Mouse (Mus musculus): ENCODE measurements around the gene Polr3k. TPM values are rescaled to one million over a fixed set of nuclear protein-coding genes. Genes with fewer than 3 reads are reported as not detected.
A peak's percentile ranks its signal among the peaks of the same experiment; 100 is the strongest.

Gene Polr3k
- 6.6 and 7.2 TPM in 2 replicates for polyA plus RNA-seq (2012; rRNA removed)

DNA sequence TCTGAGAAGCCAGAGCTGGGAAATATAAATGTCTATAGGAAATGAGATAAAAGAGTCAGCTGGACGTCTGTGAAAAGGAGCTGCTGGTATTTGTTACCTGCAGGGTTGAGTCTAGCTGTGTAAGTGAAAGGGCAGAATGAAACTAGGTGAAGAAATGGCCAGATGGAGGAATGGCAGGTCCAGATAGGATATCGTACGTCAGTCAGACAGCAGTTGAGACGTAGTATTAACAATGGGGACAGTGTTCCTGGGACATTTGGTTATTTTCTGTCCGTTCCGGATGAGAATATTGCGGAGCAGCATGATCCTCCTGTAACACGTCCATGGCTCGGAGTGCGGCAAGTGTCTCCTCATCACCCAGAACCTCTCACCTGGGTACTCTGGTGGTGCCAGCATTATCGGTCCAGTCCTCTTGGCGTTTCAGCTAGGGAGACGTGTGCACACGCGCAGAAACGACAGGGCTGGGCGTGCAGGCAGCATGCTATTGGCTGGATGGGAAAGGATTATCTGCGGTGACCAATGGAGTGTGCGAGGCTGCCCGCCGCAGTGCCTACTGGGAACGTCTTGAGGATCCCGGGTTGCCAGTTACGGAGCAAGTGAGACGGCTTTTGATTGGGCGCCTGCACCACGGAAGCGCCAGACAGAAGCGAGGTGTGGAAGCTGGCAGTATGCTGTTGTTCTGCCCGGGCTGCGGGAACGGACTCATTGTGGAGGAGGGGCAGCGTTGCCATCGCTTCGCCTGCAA, at the start of gene Polr3k:
Gene Polr3k, plus strand, starts transcription at position 547 of the 745 bp plus-strand sequence.
- H3K27ac ChIP-seq (ENCODE audit: control insufficient read depth, insufficient read depth, low read depth, low read length) = peak within 1 kb of the TSS; percentile 88
- TF ChIP-seq POLR2A (IDR thresholded peaks at IDR 0.05; ENCODE audit: control insufficient read depth, low read depth, low read length) (peak; percentile 94), CTCF (IDR thresholded peaks at IDR 0.05; ENCODE audit: control insufficient read depth, insufficient read depth, insufficient replicate concordance, low read depth, low read length) (no peak)
- no peaks in the 10 kb centered on the region for H3K27me3 ChIP-seq (ENCODE audit: control insufficient read depth, insufficient read depth, low read length)
- no peaks in the 10 kb centered on the region for H3K4me1 ChIP-seq (ENCODE audit: control insufficient read depth, insufficient read depth, low read length)
- H3K4me3 ChIP-seq (ENCODE audit: control insufficient read depth, low read depth, low read length) = peak within 1 kb of the TSS; percentile 80
- no peaks in the 10 kb centered on the region for H3K36me3 ChIP-seq (ENCODE audit: control insufficient read depth, insufficient read depth, low read length)

- H3K4me1 ChIP-seq (ENCODE audit: control insufficient read depth, insufficient read depth, low read length) = no peaks in the 10 kb centered on the region
- TF ChIP-seq POLR2A (IDR thresholded peaks at IDR 0.05; ENCODE audit: control insufficient read depth, low read depth, low read length) (no peak), CTCF (IDR thresholded peaks at IDR 0.05; ENCODE audit: control insufficient read depth, insufficient read depth, insufficient replicate concordance, low read depth, low read length) (no peak)
- H3K27ac ChIP-seq (ENCODE audit: control insufficient read depth, insufficient read depth, low read depth, low read length) = no peak overlapping the region
- no peaks in the 10 kb centered on the region for H3K27me3 ChIP-seq (ENCODE audit: control insufficient read depth, insufficient read depth, low read length)
- no peak overlapping the region for H3K4me3 ChIP-seq (ENCODE audit: control insufficient read depth, low read depth, low read length)
- no peaks in the 10 kb centered on the region for H3K36me3 ChIP-seq (ENCODE audit: control insufficient read depth, insufficient read depth, low read length)
Measured at GRCm38 (mm10) chr2:181829032-181829650, 35.0 kb upstream of the Polr3k start.

GRCm38 (mm10) chr2:181832745-181833144, 31.4 kb upstream of the Polr3k start:
- H3K4me1 ChIP-seq (ENCODE audit: control insufficient read depth, insufficient read depth, low read length) = peaks cover 4% of the 10 kb centered on the region
- TF ChIP-seq CTCF (IDR thresholded peaks at IDR 0.05; ENCODE audit: control insufficient read depth, insufficient read depth, insufficient replicate concordance, low read depth, low read length) = no peak
- no peak for TF ChIP-seq POLR2A (IDR thresholded peaks at IDR 0.05; ENCODE audit: control insufficient read depth, low read depth, low read length)

GRCm38 (mm10) chr2:181837372-181838292, 26.5 kb upstream of the Polr3k start, which contains the start of gene Pcmtd2:
Gene Pcmtd2 (plus strand): TSS chr2:181837854.
- H3K4me1 ChIP-seq (ENCODE audit: control insufficient read depth, insufficient read depth, low read length) = peaks cover 6% of the 10 kb centered on the region
- TF ChIP-seq POLR2A (IDR thresholded peaks at IDR 0.05; ENCODE audit: control insufficient read depth, low read depth, low read length) = peak; percentile 95
- TF ChIP-seq CTCF (IDR thresholded peaks at IDR 0.05; ENCODE audit: control insufficient read depth, insufficient read depth, insufficient replicate concordance, low read depth, low read length) = no peak
- no peaks in the 10 kb centered on the region for H3K36me3 ChIP-seq (ENCODE audit: control insufficient read depth, insufficient read depth, low read length)
- peak within 1 kb of the TSS; percentile 95 for H3K27ac ChIP-seq (ENCODE audit: control insufficient read depth, insufficient read depth, low read depth, low read length)
- H3K4me3 ChIP-seq (ENCODE audit: control insufficient read depth, low read depth, low read length) = peak within 1 kb of the TSS; percentile 99
- no peaks in the 10 kb centered on the region for H3K27me3 ChIP-seq (ENCODE audit: control insufficient read depth, insufficient read depth, low read length)

More at GRCm38 (mm10) chr2:181832745-181833144, 31.4 kb upstream of the Polr3k start:
- H3K4me3 ChIP-seq (ENCODE audit: control insufficient read depth, low read depth, low read length) = no peak overlapping the region
- H3K36me3 ChIP-seq (ENCODE audit: control insufficient read depth, insufficient read depth, low read length) = no peaks in the 10 kb centered on the region
- H3K27me3 ChIP-seq (ENCODE audit: control insufficient read depth, insufficient read depth, low read length) = no peaks in the 10 kb centered on the region
- H3K27ac ChIP-seq (ENCODE audit: control insufficient read depth, insufficient read depth, low read depth, low read length) = no peak overlapping the region

GRCm38 (mm10) chr2:181838293-181838680, 25.9 kb upstream of the Polr3k start:
- peaks cover 6% of the 10 kb centered on the region for H3K4me1 ChIP-seq (ENCODE audit: control insufficient read depth, insufficient read depth, low read length)
- peak overlapping the region; percentile 99 for H3K4me3 ChIP-seq (ENCODE audit: control insufficient read depth, low read depth, low read length)
- TF ChIP-seq POLR2A (IDR thresholded peaks at IDR 0.05; ENCODE audit: control insufficient read depth, low read depth, low read length) (no peak), CTCF (IDR thresholded peaks at IDR 0.05; ENCODE audit: control insufficient read depth, insufficient read depth, insufficient replicate concordance, low read depth, low read length) (no peak)
- no peaks in the 10 kb centered on the region for H3K36me3 ChIP-seq (ENCODE audit: control insufficient read depth, insufficient read depth, low read length)
- H3K27ac ChIP-seq (ENCODE audit: control insufficient read depth, insufficient read depth, low read depth, low read length) = peak overlapping the region; percentile 36; the same call in 1 of the 2 replicates
- no peaks in the 10 kb centered on the region for H3K27me3 ChIP-seq (ENCODE audit: control insufficient read depth, insufficient read depth, low read length)

- no peak overlapping the region for H3K27ac ChIP-seq (ENCODE audit: control insufficient read depth, insufficient read depth, low read depth, low read length)
- H3K27me3 ChIP-seq (ENCODE audit: control insufficient read depth, insufficient read depth, low read length) = no peaks in the 10 kb centered on the region
- H3K4me1 ChIP-seq (ENCODE audit: control insufficient read depth, insufficient read depth, low read length) = no peaks in the 10 kb centered on the region
- H3K4me3 ChIP-seq (ENCODE audit: control insufficient read depth, low read depth, low read length) = no peak overlapping the region
- no peaks in the 10 kb centered on the region for H3K36me3 ChIP-seq (ENCODE audit: control insufficient read depth, insufficient read depth, low read length)
- no peak for TF ChIP-seq POLR2A (IDR thresholded peaks at IDR 0.05; ENCODE audit: control insufficient read depth, low read depth, low read length)
- no peak for TF ChIP-seq CTCF (IDR thresholded peaks at IDR 0.05; ENCODE audit: control insufficient read depth, insufficient read depth, insufficient replicate concordance, low read depth, low read length)
Measured at GRCm38 (mm10) chr2:181845709-181846394, 18.3 kb upstream of the Polr3k start.

Data from testis, adult 2 months (tissue).